Mouse (Mus musculus): ENCODE data around the gene Olfr727.

Gene Olfr727

DNA sequence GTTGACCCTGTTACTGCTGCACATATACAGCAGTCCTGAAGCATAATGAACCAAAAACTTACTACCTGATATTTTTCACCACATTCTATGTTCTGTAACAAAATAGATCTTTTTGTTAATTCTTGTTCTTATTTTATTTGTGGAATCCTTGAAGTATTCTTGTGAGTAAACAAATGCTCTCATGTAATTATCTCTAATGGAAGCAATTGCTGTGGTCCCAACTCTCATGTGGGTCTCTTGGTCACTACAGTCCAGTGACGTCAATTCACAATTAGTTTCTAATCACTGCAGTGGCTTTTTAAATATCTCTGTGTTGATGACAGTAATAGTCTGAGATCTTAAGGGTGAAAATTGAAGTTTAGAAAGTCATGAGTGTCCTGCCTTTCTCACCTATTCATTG, at the start of gene Olfr727:
Olfr727 (plus strand) TSS at position 301 of the 400 bp plus-strand sequence.
- no peak for ATAC-seq (ENCODE audit: low TSS enrichment)

DNA sequence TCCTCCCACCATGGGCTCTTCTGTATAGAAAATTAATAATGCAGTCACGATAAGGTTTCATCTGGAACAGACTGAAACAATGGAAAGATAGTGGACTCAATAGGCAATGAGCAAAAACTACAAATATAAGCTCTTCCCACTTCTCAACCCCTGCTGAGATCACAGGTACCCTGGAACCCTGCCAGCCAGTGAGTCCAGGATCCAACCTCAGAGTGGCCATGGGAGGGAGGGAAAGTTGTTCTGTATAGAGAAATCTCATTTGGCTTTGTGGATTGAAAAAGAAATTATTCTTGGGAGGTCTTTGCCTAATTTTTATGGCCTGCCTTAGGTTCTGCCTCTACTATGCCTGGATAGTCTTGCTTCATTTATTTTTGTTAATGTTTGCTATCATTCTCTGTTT, 32.1 kb upstream of the Olfr727 start, which contains the start of gene Olfr726:
Olfr726 (minus strand) TSS at position 101 of the 400 bp plus-strand sequence.
- no peak for ATAC-seq (ENCODE audit: low TSS enrichment)

DNA sequence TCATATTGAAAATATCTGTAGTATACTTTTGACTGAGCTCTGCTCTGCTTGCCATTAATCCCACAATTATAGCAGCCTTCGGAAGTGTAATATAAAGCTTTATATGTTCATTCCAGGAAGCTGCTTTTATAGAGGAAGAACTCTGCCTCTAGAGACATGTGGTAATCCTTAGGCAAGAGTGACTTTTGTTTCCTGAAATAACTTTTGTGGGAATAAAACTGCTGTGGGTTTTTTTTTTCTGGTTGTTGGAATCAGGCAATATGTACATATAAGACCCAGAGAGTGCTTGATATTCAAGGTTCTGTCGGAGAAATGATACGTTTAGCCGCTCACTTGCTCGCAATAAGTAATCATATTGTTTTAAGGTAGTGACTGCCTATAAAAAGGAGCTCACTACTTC, 19.6 kb downstream of the Olfr727 start, which contains the start of gene Olfr728:
Olfr728 (minus strand) TSS at position 101 of the 400 bp plus-strand sequence.
- no peak for ATAC-seq (ENCODE audit: low TSS enrichment)

DNA sequence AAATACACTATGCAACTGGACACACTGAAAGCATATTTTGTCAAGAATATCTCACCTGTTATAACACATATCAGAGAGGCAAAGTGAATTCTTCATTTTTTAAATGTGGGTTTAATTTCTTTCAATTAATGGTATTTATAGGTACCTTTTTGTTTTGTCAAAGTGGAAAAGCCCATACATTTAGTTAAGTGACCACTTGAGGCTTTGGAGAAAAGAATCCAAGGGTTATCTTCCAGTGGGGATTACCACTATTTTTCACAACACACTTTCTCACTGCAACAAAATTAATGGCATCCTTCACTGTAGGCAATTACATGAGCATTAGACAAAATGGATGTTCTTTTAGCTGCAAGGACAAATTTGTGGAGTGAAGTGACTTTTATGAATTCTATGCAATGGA, 29.8 kb downstream of the Olfr727 start, which contains the start of gene Olfr729:
Olfr729 (minus strand) TSS at position 101 of the 400 bp plus-strand sequence.
- no peak for ATAC-seq (ENCODE audit: low TSS enrichment)

Measured in frontal cortex, adult (tissue).